Mouse (Mus musculus): ENCODE data around the gene Cavin2. TPM values are rescaled to one million over a fixed set of nuclear protein-coding genes. Genes with fewer than 3 reads are reported as not detected.
A peak's percentile ranks its signal among the peaks of the same experiment; 100 is the strongest.

The Cavin2 gene
- total RNA-seq, 4 experiments from 2014 or later, result 6.7 to 9.4 (median 8.4) TPM

DNA sequence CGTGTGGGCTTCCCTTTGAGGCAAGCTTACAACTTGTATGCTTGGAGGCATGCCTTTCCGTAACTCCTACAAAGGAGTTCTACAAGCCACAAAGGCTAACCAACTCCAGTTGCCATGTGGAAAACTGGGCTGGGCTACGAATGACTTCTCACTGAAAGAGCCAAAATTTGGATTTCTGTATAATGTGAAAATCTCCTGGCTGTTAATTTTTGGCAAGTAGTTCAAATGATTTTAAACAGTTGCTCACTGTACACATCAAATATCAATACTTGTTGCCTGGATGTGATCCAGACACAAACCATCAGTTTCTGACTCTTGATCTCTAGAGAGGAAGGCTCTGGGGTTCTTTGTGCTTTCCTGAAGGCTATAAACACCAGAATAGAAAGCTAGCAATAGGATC, 18.1 kb downstream of the Cavin2 start:
- no peak for DNase-seq (ENCODE audit: low spot score in 2 of 2)

DNA sequence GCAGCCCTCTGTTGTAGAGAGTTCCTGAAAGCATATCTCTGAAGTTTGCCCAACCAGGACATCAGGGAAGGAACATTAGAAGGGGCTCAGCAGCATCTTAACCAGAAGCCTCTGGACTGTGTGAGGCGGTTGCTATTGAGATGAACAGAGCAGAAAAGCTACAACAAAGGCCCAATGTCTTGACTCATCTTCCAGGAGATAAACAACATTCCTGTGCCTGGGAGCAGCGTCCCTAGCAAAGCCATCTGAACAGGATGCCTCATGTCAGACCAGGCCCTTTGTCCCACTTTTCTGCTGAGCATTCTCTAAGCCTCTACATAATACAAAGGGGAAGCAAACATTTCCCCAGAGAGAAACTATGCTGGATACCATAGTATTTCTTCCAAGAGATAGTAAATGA, 26.6 kb downstream of the Cavin2 start:
- DNase-seq (ENCODE audit: low spot score in 2 of 2), result no peak

DNA sequence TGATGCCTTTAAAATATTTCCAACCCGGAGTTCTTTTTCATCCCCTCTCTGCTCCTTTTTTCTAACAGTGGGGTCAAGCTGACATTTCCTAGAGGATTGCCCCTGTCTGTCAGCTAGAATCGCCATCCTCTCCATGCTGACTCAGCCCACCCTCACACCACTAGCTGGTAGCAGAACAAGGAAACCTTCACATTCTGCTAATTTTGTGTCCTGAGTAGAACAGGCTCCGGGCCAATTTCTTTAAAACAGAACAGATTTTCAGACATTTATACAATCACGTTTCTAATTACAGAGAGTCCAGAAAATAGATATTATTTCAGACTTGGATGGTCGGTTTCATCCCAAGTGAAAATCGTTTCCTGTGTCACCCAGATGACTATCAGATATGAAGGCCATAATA, 34.6 kb downstream of the Cavin2 start:
- DNase-seq (ENCODE audit: low spot score in 2 of 2), result no peak

GRCm38 (mm10) chr1:51328541-51328940, 39.6 kb downstream of the Cavin2 start:
- DNase-seq (ENCODE audit: low spot score in 2 of 2), result no peak

GRCm38 (mm10) chr1:51332986-51333385, 44.1 kb downstream of the Cavin2 start:
- DNase-seq (ENCODE audit: low spot score in 2 of 2), result peak in 1 of 2 experiments; percentile 25

DNA sequence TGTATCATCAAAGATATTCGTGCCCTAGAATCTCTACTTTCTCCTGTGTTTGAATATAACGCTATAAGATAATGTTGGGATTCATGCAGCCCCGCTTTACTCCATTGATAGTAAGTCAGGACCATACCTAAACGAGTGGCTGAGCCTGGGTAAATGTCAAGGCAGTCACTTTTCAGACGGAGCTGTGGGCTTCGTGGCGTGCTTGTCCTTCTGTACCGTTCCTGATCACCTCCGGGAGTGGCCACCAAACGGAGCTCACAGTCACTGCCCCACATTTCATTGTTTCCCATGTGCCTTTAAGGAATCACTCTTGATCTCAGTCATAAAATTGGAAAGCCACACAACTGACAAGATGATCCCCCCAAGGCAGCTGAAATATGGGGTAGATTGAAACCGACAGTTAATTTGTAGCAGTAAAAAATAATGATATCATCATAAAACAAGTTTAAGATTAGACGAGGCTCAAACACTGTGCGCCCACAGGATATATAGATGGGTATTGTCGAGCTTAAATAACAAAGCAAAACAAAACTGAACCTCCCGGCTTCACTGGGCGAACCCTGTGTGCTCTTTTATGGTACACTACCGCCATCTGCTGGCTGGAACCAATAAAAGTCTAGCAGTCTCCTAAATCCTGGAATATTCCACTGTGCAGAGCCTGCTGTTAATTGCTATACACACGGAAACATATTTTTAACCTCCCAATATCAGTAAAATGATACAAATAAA, 44.8 kb downstream of the Cavin2 start:
- peak; percentile 81 to 93 for DNase-seq (ENCODE audit: low spot score in 2 of 2)

DNA sequence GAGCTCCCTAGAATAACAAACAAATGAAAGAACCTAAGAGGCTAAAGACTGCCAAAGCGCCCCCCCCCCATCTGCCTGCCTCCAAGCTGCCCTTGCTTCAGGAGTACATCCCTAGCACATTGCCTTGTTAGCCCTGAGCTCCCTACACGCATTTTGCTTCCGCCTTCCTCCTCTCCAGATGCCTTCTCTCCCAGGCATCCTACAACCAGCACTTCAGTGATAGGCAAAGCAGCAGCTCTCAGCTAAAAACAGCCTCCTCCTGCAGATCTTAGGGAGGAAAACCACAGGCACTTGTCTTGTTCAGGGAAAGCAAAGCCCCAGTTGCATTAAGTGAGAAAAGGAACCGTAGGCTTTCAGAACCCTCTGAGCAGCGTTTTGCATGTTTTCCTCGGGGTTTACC, 45.4 kb downstream of the Cavin2 start:
- DNase-seq (ENCODE audit: low spot score in 2 of 2), result peak; percentile 47 to 73

DNA sequence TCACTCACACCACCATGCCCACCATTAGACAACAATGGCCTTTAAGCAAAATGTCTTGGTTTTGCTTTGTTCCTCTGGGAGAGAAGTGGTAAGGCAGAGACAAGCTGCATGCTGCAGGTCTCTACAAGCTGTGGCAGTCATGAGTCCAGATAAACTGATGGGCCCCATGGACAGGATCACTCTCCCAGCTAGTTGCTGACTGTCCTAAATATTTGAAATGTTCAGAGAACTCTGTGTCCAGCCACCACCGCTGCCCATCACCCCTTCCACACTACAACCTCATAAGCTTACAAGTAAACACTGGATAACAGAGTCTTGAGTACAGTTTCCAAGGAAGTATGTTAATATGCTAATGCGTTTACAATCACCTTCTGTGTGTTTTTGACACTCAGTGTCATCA, 46.2 kb downstream of the Cavin2 start:
- no peak for DNase-seq (ENCODE audit: low spot score in 2 of 2)

DNA sequence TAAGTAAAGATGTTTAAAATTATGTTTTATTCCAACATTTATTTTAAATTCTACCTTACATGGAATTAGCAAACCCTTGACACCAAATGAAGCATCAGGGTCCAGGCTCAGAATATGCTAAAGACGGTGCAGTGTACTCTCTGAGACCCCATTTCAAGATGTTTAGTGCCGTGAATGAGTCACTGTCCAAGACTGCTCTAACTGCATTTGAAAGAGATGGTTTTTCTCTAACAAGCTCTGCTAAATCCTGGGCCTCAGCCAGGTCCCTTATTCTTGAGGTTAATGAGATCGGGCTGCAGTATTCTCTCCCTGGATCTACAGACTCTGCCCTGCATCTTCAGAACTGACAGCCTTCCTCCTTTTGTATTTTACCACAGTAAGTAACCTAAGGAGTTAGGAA, 55.2 kb downstream of the Cavin2 start:
- DNase-seq (ENCODE audit: low spot score in 2 of 2), result no peak

DNA sequence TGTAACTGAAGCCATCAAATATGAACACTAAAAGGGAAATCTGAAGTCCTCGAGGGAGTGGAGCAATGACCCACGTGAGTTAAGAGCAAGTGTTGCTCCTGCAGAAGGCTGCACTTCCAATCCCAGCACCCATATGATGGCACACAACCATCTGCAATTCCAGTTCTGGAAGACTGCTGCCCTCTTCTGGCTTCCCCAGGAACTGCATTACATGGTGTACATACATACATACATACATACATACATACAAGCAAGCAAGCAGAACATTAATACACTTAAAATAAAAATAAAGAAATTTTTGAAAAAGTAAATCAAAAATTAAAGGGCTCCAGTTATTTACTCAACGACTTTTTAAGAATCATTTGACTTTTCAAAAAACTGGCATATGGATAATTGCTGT, 58.7 kb downstream of the Cavin2 start:
- no peak for DNase-seq (ENCODE audit: low spot score in 2 of 2)

GRCm38 (mm10) chr1:51348631-51349030, 59.7 kb downstream of the Cavin2 start:
- no peak for DNase-seq (ENCODE audit: low spot score in 2 of 2)

DNA sequence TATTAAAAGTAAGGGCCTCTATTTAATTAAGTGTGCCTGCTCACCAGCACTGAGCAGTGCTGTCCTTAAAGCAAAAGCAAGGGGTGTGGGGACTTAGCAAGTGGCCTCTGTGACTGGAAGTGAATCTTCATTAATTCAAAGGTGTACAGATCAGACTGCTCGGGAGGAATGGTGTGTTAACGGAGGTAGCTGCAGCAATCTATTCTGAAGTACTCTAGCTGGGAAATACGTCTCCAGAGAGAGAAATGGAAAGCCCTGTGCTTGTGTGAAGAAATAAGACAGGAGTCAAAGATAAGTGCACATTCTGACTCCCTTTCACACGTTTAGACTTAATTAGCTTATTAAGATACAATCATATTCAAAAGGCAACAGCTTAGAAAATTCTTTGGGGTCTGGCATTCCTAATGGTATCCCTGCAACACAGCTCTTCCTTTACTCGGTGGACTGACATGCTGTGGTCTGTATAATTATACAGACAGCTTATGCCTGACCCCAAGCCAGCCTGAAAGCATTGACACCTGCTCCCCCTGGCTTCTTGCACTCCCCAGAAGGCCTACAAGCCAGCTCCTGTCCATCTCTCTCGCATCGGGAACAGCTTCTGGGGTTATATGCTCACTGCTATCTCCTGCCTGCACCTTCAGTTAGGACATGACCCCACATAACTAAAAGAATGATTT, 60.5 kb downstream of the Cavin2 start:
- no peak for DNase-seq (ENCODE audit: low spot score in 2 of 2)

Other genes starting within 250 kb of the Cavin2 start
- gene Nabp1, start 189.3 kb downstream of the Cavin2 start, total RNA-seq (2022), result 10 to 100 TPM; 15.1 to 22.9 (median 20.5) TPM